Mouse (Mus musculus) T-helper 17 cell (primary cell): Measurements from ENCODE around the gene Btbd35f18.
"Not testable (repeated sequence)": the region's sequence is repeated elsewhere in the genome, so short reads cannot be mapped to it uniquely, and the experiment has no call there.

Experiments used
- in situ Hi-C, 2 experiments: fragments of 300-600 bp; cut with MboI, MseI; formaldehyde crosslinking; loops; 1 replicate in 1 of 2; 2 replicates in 1 of 2; pipeline ENCODE4 v1.15.1; 2025; ENCODE audit warnings: high pct_unique_total_duplicates in 2 of 2

The Btbd35f18 gene

GRCm38 (mm10) chrX:3699933-3700332 is at the start of gene Btbd35f18:
Gene Btbd35f18 (plus strand): TSS chrX:3700233.
- in situ Hi-C loops = not testable (repeated sequence)
